Mouse (Mus musculus): Measurements from ENCODE around the gene Elmod3. TPM values are rescaled to one million over a fixed set of nuclear protein-coding genes. Genes with fewer than 3 reads are reported as not detected.

Elmod3 gene
- polyA plus RNA-seq (2016; fragmentation: Nextera tagmentation; extraction: Ambion mirVana) = 17.6 and 18.1 TPM in 2 replicates

GRCm38 (mm10) chr6:72597956-72598753 lies at the start of gene Elmod3, which contains the start of gene Retsat:
Gene Elmod3, minus strand, starts transcription at chr6:72598413.
Gene Retsat, plus strand, starts transcription at chr6:72598475.
- ATAC-seq (ENCODE audit: low FRiP score) = peak; percentile 92
- peak within 1 kb of the TSS; percentile 61 for H3K4me3 ChIP-seq
- peak within 1 kb of the TSS; percentile 66 for H3K4me2 ChIP-seq (replicated peaks)
- H3K36me3 ChIP-seq = no peaks in the 10 kb centered on the region
- H3K27me3 ChIP-seq = no peaks in the 10 kb centered on the region
- H3K9me3 ChIP-seq (replicated peaks) = no peaks in the 10 kb centered on the region
- 2% methylated on average over 38 of the region's 38 CpGs for WGBS
- peaks cover 17% of the 10 kb centered on the region for H3K4me1 ChIP-seq
- no peak within 1 kb of the TSS for H3K27ac ChIP-seq
- peak within 1 kb of the TSS; percentile 69 for H3K9ac ChIP-seq

- Histone ChIP-seq H3K4me1 (peaks cover 7% of the 10 kb centered on the region; the same call in 1 of the 2 replicates), H3K4me2 (replicated peaks) (no peak overlapping the region), H3K9me3 (replicated peaks) (no peaks in the 10 kb centered on the region), H3K4me3 (no peak overlapping the region), H3K36me3 (no peaks in the 10 kb centered on the region), H3K27ac (no peak overlapping the region), H3K9ac (no peak overlapping the region), H3K27me3 (no peaks in the 10 kb centered on the region)
- ATAC-seq (ENCODE audit: low FRiP score) = peak; percentile 69
- WGBS = 62% methylated on average over 10 of the region's 10 CpGs
Observed at GRCm38 (mm10) chr6:72647383-72647820, 49.2 kb upstream of the Elmod3 start.

DNA sequence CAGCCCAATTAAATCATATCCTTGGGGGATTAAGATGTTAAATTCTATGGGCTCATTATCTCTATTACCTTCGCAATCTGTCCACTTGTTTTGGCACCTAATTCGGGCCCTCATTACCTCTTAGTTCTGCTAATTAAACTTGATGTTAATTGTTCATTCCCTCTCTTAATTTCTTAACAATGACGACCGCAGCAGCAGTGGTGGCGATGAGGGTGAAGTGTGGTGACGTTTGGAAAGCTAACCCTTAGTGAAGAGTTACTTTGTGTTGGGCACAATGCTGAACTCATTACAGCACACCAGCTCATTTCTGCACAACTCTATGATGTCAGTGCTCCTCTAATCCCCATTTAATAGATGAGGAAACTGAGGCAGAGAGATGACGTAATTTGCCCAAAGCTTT lies 47.2 kb upstream of the Elmod3 start:
- Histone ChIP-seq H3K4me1 (peaks cover 7% of the 10 kb centered on the region; the same call in 1 of the 2 replicates), H3K27me3 (no peaks in the 10 kb centered on the region), H3K4me2 (replicated peaks) (no peak overlapping the region), H3K27ac (no peak overlapping the region), H3K4me3 (no peak overlapping the region), H3K36me3 (no peaks in the 10 kb centered on the region), H3K9me3 (replicated peaks) (no peaks in the 10 kb centered on the region), H3K9ac (no peak overlapping the region)
- ATAC-seq (ENCODE audit: low FRiP score) = no peak
- WGBS = 84% methylated on average over 7 of the region's 7 CpGs

DNA sequence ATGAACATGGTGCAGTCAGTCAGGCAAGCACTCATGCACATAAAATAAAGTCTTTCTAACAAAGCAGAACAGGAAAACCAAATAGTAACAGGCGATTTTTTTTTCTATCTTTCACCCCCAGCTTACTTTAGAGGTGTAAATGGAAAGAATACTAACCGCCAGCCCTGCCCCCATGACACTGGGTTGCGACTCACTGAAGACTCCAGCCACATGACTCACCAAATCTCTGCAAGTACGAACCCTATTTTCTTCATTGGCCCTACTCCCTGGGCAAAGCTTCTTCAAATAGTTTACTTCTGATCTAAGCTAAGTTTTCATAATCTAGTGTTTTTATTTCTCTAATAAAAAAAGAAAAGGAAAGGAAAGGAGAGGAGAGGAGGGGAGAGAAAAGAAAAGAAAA lies 46.4 kb upstream of the Elmod3 start:
- 87% methylated on average over 4 of the region's 4 CpGs for WGBS
- Histone ChIP-seq H3K27me3 (no peaks in the 10 kb centered on the region), H3K4me2 (replicated peaks) (no peak overlapping the region)

DNA sequence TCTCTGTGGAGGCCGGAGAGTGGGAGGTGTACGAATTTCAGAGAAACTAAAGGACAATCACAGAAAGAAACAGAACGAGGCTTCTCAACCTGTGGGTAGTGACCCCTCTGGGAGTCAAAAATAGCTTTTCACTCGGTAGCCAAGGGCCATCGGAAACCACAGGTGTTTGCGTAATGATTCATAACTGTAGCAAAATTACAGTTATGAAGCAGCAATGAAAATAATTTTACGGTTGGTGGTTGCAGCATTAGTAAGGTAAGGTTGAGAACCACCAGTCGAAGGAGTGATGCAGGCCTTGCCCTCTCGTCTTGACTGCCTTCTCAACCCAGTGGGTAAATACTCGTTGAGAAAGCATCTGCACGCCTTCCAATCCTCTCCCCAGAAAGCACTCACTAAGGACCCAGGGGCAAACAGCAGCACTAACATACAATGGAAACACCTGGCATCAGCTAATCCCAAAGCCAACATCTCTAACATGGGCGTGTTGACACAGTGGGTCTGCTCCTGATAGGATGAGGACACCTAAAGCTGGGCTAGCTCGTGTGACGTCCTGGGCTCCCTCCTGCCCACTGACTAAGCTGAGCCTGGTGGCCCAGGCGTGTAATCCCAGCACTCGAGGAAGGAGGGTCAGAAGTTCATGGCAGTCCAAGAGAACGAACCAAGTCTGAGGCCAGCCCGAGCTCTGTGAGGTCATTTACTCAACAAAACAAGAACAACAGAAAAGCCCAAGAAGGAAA lies 43.2 kb upstream of the Elmod3 start:
- Histone ChIP-seq H3K9me3 (replicated peaks) (no peaks in the 10 kb centered on the region), H3K4me1 (no peaks in the 10 kb centered on the region), H3K4me2 (replicated peaks) (no peak overlapping the region), H3K27ac (no peak overlapping the region), H3K36me3 (no peaks in the 10 kb centered on the region), H3K4me3 (no peak overlapping the region), H3K27me3 (no peaks in the 10 kb centered on the region), H3K9ac (no peak overlapping the region)
- WGBS = 84% methylated on average over 18 of the region's 18 CpGs
- ATAC-seq (ENCODE audit: low FRiP score) = no peak

More for the DNA sequence above, 46.4 kb upstream of the Elmod3 start:
- no peaks in the 10 kb centered on the region for H3K9me3 ChIP-seq (replicated peaks)
- H3K4me1 ChIP-seq = peaks cover 7% of the 10 kb centered on the region; the same call in 1 of the 2 replicates
- no peaks in the 10 kb centered on the region for H3K36me3 ChIP-seq
- no peak overlapping the region for H3K27ac ChIP-seq
- H3K9ac ChIP-seq = no peak overlapping the region
- no peak overlapping the region for H3K4me3 ChIP-seq
- no peak for ATAC-seq (ENCODE audit: low FRiP score)

GRCm38 (mm10) chr6:72636940-72637339 lies 38.7 kb upstream of the Elmod3 start:
- Histone ChIP-seq H3K4me3 (no peak overlapping the region), H3K27ac (no peak overlapping the region), H3K9me3 (replicated peaks) (no peaks in the 10 kb centered on the region), H3K4me1 (no peaks in the 10 kb centered on the region), H3K4me2 (replicated peaks) (no peak overlapping the region), H3K36me3 (peaks cover 3% of the 10 kb centered on the region; the same call in 1 of the 2 replicates), H3K9ac (no peak overlapping the region), H3K27me3 (no peaks in the 10 kb centered on the region)
- no peak for ATAC-seq (ENCODE audit: low FRiP score)
- WGBS = 83% methylated on average over 3 of the region's 3 CpGs

DNA sequence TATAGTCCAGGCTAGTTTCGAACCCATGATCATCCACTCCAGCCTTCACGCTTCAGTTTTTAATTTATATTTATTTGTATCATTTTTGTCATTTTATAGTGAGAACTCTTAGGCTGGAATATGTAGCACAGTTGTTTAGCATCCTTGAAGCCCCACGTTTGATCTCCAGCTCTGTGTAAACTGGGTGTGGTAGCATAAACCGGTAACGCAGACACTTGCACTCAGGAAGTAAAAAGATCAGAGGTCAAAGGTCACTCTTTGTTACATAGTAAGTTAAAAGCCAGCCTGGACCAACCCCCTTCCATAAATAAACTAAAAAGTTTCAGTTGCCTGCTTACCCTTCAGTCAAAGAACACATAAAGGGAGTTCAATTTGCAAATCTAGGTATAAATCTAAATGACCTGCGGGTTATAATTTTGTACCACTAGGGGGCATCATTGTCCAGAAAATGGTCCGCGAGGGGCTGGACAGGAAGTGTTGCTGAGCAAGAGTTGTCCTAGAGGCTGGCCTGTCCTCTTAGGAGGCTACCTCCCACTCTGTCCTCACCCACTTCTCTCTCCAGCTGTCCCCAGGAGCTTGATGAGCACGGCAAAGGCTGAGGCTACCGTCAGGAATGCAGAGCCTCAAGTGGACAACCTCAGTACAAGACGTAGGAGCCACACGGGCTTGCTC lies 37.7 kb upstream of the Elmod3 start:
- Histone ChIP-seq H3K4me2 (replicated peaks) (no peak overlapping the region), H3K27me3 (no peaks in the 10 kb centered on the region), H3K4me1 (no peaks in the 10 kb centered on the region), H3K9ac (no peak overlapping the region), H3K27ac (no peak overlapping the region), H3K9me3 (replicated peaks) (no peaks in the 10 kb centered on the region), H3K4me3 (no peak overlapping the region), H3K36me3 (peaks cover 13% of the 10 kb centered on the region; the same call in 1 of the 2 replicates)
- 52% methylated on average over 12 of the region's 12 CpGs for WGBS
- peak; percentile 60; the same call in 1 of the 2 replicates for ATAC-seq (ENCODE audit: low FRiP score)

- no peak overlapping the region for H3K9ac ChIP-seq
- no peaks in the 10 kb centered on the region for H3K4me1 ChIP-seq
Observed at GRCm38 (mm10) chr6:72634311-72634710, 36.1 kb upstream of the Elmod3 start.

DNA sequence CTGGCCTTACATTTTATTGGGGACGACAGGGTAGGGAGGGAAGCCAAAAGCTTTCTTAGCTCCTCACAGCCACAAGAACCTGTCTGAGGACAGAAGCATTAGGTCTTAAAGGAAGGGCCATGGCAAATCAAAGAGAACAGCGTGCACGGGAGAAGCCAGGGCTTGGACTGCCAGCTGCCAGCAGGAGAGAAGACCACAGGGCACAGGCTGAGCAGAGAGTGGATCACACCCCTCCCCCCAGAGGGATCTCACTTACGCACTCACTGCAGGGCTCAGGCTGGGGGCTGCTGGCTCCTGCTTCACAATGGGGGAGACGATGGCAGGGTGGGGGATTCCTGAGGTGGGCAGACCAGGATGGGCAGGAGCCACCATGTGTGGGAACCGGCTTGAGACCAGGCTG lies 33.5 kb upstream of the Elmod3 start:
- H3K36me3 ChIP-seq = peaks cover 33% of the 10 kb centered on the region
- no peak overlapping the region for H3K27ac ChIP-seq
- H3K4me2 ChIP-seq (replicated peaks) = no peak overlapping the region
- no peak overlapping the region for H3K4me3 ChIP-seq
- no peaks in the 10 kb centered on the region for H3K9me3 ChIP-seq (replicated peaks)
- 88% methylated on average over 6 of the region's 6 CpGs for WGBS
- no peaks in the 10 kb centered on the region for H3K27me3 ChIP-seq
- no peaks in the 10 kb centered on the region for H3K4me1 ChIP-seq
- no peak; the same call in 1 of the 2 replicates for ATAC-seq (ENCODE audit: low FRiP score)
- 0 out of 2 replicates have a peak overlapping the region, but pooled peaks have one; percentile 10 for H3K9ac ChIP-seq

More at GRCm38 (mm10) chr6:72634311-72634710, 36.1 kb upstream of the Elmod3 start:
- Histone ChIP-seq H3K9me3 (replicated peaks) (no peaks in the 10 kb centered on the region), H3K36me3 (peaks cover 26% of the 10 kb centered on the region; the same call in 1 of the 2 replicates), H3K27ac (no peak overlapping the region), H3K4me2 (replicated peaks) (no peak overlapping the region), H3K4me3 (no peak overlapping the region), H3K27me3 (no peaks in the 10 kb centered on the region)
- no peak for ATAC-seq (ENCODE audit: low FRiP score)
- 76% methylated on average over 10 of the region's 10 CpGs for WGBS

DNA sequence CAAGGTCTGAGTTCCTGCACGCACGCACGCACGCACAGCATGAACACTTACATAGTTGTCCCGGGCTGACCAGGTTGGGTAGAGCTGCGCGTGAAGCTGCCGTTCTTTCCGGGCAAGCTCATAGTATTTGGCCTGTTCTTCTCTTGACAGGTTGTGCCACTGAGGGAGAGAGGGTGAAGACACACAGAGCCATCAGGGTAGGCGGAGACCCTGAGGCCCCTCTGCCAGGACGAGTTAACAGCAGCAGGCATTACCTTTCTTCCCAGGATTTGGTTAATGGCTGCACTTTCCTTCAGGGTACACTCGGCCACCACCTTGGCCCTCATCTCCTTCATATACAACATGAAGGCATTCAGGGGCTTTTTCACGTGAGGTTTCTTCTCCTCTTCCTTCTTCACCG lies 32.7 kb upstream of the Elmod3 start:
- H3K9me3 ChIP-seq (replicated peaks) = no peaks in the 10 kb centered on the region
- no peak overlapping the region for H3K4me3 ChIP-seq
- no peak overlapping the region for H3K9ac ChIP-seq
- H3K4me2 ChIP-seq (replicated peaks) = no peak overlapping the region
- peaks cover 33% of the 10 kb centered on the region for H3K36me3 ChIP-seq
- ATAC-seq (ENCODE audit: low FRiP score) = no peak
- H3K4me1 ChIP-seq = no peaks in the 10 kb centered on the region
- no peak overlapping the region for H3K27ac ChIP-seq
- 88% methylated on average over 14 of the region's 14 CpGs for WGBS
- no peaks in the 10 kb centered on the region for H3K27me3 ChIP-seq

DNA sequence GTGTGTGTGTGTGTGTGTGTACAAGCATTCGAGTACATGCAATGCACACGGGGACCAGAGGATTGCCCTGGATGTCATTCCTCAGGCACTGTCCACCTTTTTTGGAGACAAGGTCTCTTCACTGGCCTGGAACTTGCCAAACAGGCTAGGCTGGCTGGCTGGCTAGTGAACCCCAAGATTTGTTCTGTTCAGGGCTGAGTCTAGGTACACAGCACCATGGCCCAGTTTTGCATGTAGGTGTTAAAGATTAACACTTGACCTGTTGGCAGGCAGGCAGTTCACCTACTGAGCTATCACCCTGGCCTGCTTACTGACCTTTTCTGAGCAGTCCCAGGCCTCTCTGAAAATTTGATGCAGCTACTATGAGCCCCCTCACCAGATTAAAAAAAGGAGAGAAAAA lies 32.2 kb upstream of the Elmod3 start:
- Histone ChIP-seq H3K27me3 (no peaks in the 10 kb centered on the region), H3K27ac (no peak overlapping the region), H3K9me3 (replicated peaks) (no peaks in the 10 kb centered on the region), H3K4me2 (replicated peaks) (no peak overlapping the region), H3K9ac (no peak overlapping the region), H3K4me1 (no peaks in the 10 kb centered on the region), H3K36me3 (peaks cover 33% of the 10 kb centered on the region), H3K4me3 (no peak overlapping the region)
- WGBS = 88% methylated on average over 2 of the region's 2 CpGs
- no peak for ATAC-seq (ENCODE audit: low FRiP score)

GRCm38 (mm10) chr6:72627276-72627675 lies 29.1 kb upstream of the Elmod3 start:
- H3K4me1 ChIP-seq = no peaks in the 10 kb centered on the region
- 89% methylated on average over 16 of the region's 16 CpGs for WGBS
- H3K27ac ChIP-seq = 0 out of 2 replicates have a peak overlapping the region, but pooled peaks have one; percentile 30
- no peak overlapping the region for H3K4me3 ChIP-seq
- H3K9me3 ChIP-seq (replicated peaks) = no peaks in the 10 kb centered on the region
- H3K27me3 ChIP-seq = no peaks in the 10 kb centered on the region
- H3K4me2 ChIP-seq (replicated peaks) = no peak overlapping the region
- no peak overlapping the region for H3K9ac ChIP-seq
- ATAC-seq (ENCODE audit: low FRiP score) = no peak
- peaks cover 33% of the 10 kb centered on the region for H3K36me3 ChIP-seq
